Mouse (Mus musculus) olfactory bulb, adult 2 months (tissue): Measurements from ENCODE around the gene B430218F22Rik.

Experiments
- CTCF ChIP-seq: fragments of 200-500 bp; IDR thresholded peaks from 2 replicates; pipeline ENCODE4 v1.5.1; 2012; ENCODE audit warnings: low read depth, mild to moderate bottlenecking, low read length, moderate library complexity; ENCODE audit not compliant: insufficient read depth
- POLR2A ChIP-seq: fragments of 200-500 bp; IDR thresholded peaks from 2 replicates; pipeline ENCODE4 v1.6.1; 2012; ENCODE audit warnings: mild to moderate bottlenecking, low read depth, low read length, moderate library complexity; ENCODE audit not compliant: insufficient read depth

GRCm38 (mm10) chr13:118418163-118418562 lies 31.7 kb downstream of the B430218F22Rik start:
- TF ChIP-seq CTCF (no peak), POLR2A (no peak)
